Comparison of ENCODE assay signal across 9 mouse cellular contexts in the genomic region with DNA sequence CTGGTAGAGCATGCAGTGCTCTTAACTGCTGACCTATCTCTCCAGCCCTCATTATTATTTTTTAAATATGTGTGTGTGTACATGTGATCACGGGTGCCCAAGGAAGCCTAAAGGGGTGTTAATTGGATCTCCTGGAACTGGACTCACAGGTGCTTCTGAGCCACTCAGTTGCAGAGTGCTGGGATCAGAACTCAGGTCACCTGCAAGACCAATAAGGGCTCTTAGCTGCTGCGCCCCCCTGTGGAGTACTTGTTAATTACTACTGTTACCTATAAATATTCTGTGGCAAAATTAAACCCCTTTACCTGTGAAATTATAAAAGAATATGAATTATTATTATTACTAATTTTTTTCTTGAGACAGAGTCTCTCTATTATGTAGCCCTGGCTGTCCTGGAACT. TPM values are rescaled to one million over a fixed set of nuclear protein-coding genes. Genes with fewer than 3 reads are reported as not detected.
DNase-seq lines count a peak whose midpoint lies in the region; ATAC-seq and TF ChIP-seq lines count a peak whose summit lies in the region.
"Had no signal": no experiment of that assay in that cellular context is flagged by ENCODE, and none has a peak within 500 bp of the region (broad histone marks: within the 10 kb centered on the region; RNA-seq: fewer than 3 reads in every experiment).

No protein-coding gene starts in this region.

- DNase-seq in heart, adult 2 months = no peak
- no peak for DNase-seq in heart, embryonic 10.5 days (ENCODE audit: low spot score)
- DNase-seq in B cell, adult 2 months = peak; percentile 77 to 81
- peak; percentile 49 for DNase-seq in MN1 (ENCODE audit: low spot score)
- peak; percentile 47 for DNase-seq in lung, postnatal 25 days (ENCODE audit: low spot score)
- DNase-seq in frontal cortex, postnatal 25 days (ENCODE audit: low spot score in 2 of 2) = no peak
- no peak for DNase-seq in frontal cortex, postnatal 14 days (ENCODE audit: low spot score in 2 of 2)

- intact Hi-C loops in heart, adult 2 months (cut with DNase I) = no loop called here

- no peak for TF ChIP-seq EP300 in heart, adult 2 months (IDR thresholded peaks at IDR 0.05; ENCODE audit: insufficient read depth, low read depth, low read length)

- TF ChIP-seq POLR2A in heart, adult 2 months (IDR thresholded peaks at IDR 0.05; ENCODE audit: insufficient read depth, low read depth, low read length) = no peak

- H3K9ac ChIP-seq in heart, adult 2 months (ENCODE audit: low read depth, low read length) = no peak overlapping the region

- no peaks in the 10 kb centered on the region for H3K9me3 ChIP-seq in heart, embryonic 10.5 days
- H3K9me3 ChIP-seq: megakaryocyte, embryonic 14.5 days had no signal

- H3K4me3 ChIP-seq in heart, adult 2 months = no peak overlapping the region
- H3K4me3 ChIP-seq in heart, embryonic 10.5 days = no peak overlapping the region
- H3K4me3 ChIP-seq: megakaryocyte, embryonic 14.5 days had no signal

- peaks cover 4% of the 10 kb centered on the region; the same call in 1 of the 2 replicates for H3K79me2 ChIP-seq in heart, adult 2 months (replicated peaks; ENCODE audit: control insufficient read depth, insufficient read depth, low read length)

- ATAC-seq in megakaryocyte, adult 5-6 weeks (ENCODE audit: poor library complexity, severe bottlenecking) = no peak

- peaks cover 3% of the 10 kb centered on the region for H3K36me3 ChIP-seq in heart, adult 2 months (ENCODE audit: control insufficient read depth, insufficient read depth, low read length)
- H3K36me3 ChIP-seq in heart, embryonic 10.5 days = peaks cover 24% of the 10 kb centered on the region

- 61% methylated on average over 2 of the region's 2 CpGs for WGBS in heart, adult 2 months
- 60% methylated on average over 2 of the region's 2 CpGs for WGBS in heart, embryonic 10.5 days

- peaks cover 6% of the 10 kb centered on the region for H3K4me1 ChIP-seq in heart, adult 2 months (ENCODE audit: control insufficient read depth, insufficient read depth, low read length)
- H3K4me1 ChIP-seq in heart, embryonic 10.5 days = peaks cover 17% of the 10 kb centered on the region

- TF ChIP-seq CTCF in heart, adult 2 months (IDR thresholded peaks at IDR 0.05) = peak; percentile 80

- no peak overlapping the region for H3K27ac ChIP-seq in heart, adult 2 months
- no peak overlapping the region for H3K27ac ChIP-seq in heart, embryonic 10.5 days

- H3K27me3 ChIP-seq in heart, adult 2 months (ENCODE audit: control insufficient read depth, insufficient read depth, low read length) = no peaks in the 10 kb centered on the region
- H3K27me3 ChIP-seq in heart, embryonic 10.5 days (ENCODE audit: insufficient read depth, poor library complexity, severe bottlenecking) = no peaks in the 10 kb centered on the region
- H3K27me3 ChIP-seq: megakaryocyte, embryonic 14.5 days had no signal

RNA-seq across cellular contexts. Expression of a gene that starts 2.3 kb away (rescaled TPM):
- 10 to 100 TPM; 58.6 to 70.1 TPM for total RNA-seq in heart, adult 2 months (2021)
- polyA plus RNA-seq in heart, adult 2 months (2012; rRNA removed) = 90.3 and 103 TPM in 2 replicates
- 93.3 and 94.6 TPM in 2 replicates for polyA plus RNA-seq in heart, embryonic 10.5 days (2016; fragmentation: Nextera tagmentation; extraction: Ambion mirVana)
- total RNA-seq in megakaryocyte, adult 5-6 weeks (2015) = 45.9 and 57.2 TPM in 2 replicates
- 35.2 and 39.4 TPM in 2 replicates for total RNA-seq in megakaryocyte, adult 5-6 weeks (2017)

RNA-seq across cellular contexts. Expression of a gene that starts 2.7 kb away (rescaled TPM):
- 10 to 100 TPM; 20.5 to 24.1 TPM for total RNA-seq in heart, adult 2 months (2021)
- 22.5 and 36.6 TPM in 2 replicates for polyA plus RNA-seq in heart, adult 2 months (2012; rRNA removed)
- 33.0 and 36.2 TPM in 2 replicates for polyA plus RNA-seq in heart, embryonic 10.5 days (2016; fragmentation: Nextera tagmentation; extraction: Ambion mirVana)
- 25.7 and 29.9 TPM in 2 replicates for total RNA-seq in megakaryocyte, adult 5-6 weeks (2015)
- total RNA-seq in megakaryocyte, adult 5-6 weeks (2017) = 24.3 and 27.0 TPM in 2 replicates

RNA-seq across cellular contexts. Expression of a gene that starts 53.6 kb away (rescaled TPM):
- 100 to 1,000 TPM in 1 of 2 experiments, 10 to 100 TPM in 1; 70.7 to 219 TPM for total RNA-seq in heart, adult 2 months (2021)
- polyA plus RNA-seq in heart, adult 2 months (2012; rRNA removed) = 48.0 and 55.5 TPM in 2 replicates
- polyA plus RNA-seq in heart, embryonic 10.5 days (2016; fragmentation: Nextera tagmentation; extraction: Ambion mirVana) = 17.6 and 32.8 TPM in 2 replicates
- 2.2 and 2.4 TPM in 2 replicates for total RNA-seq in megakaryocyte, adult 5-6 weeks (2015)
- total RNA-seq in megakaryocyte, adult 5-6 weeks (2017) = 0.94 and 1.2 TPM in 2 replicates

Comparison
In these comparisons a context has a peak if more than half of its experiments do, and no peak if none do; other contexts are left out.
1. DNase-seq: peak in B cell, adult 2 months (2 of 2), MN1 (single experiment) and lung, postnatal 25 days (single experiment); none in heart, adult 2 months (0 of 2), heart, embryonic 10.5 days (single experiment), frontal cortex, postnatal 25 days (0 of 2) and frontal cortex, postnatal 14 days (0 of 2).
2. RNA of a gene that starts 53.6 kb away (total RNA-seq): 70.7 to 219 TPM in heart, adult 2 months; 0.94 to 2.4 TPM in megakaryocyte, adult 5-6 weeks; every median in the first group is over 10 times any median in the second.